Mouse (Mus musculus) cortical plate, adult 2 months (tissue): ENCODE results near the gene Ccng1.

Experiments used
- CTCF ChIP-seq: fragments of 200-500 bp; IDR thresholded peaks from 2 replicates; pipeline ENCODE4 v1.5.1; 2011; ENCODE audit warnings: mild to moderate bottlenecking, control low read depth, low read length; ENCODE audit not compliant: insufficient read depth; ENCODE audit errors: extremely low read depth
- POLR2A ChIP-seq: fragments of 200-500 bp; IDR thresholded peaks from 2 replicates; pipeline ENCODE4 v1.6.1; 2011; ENCODE audit warnings: mild to moderate bottlenecking, low read length, control low read depth; ENCODE audit not compliant: insufficient read depth; ENCODE audit errors: extremely low read depth

DNA sequence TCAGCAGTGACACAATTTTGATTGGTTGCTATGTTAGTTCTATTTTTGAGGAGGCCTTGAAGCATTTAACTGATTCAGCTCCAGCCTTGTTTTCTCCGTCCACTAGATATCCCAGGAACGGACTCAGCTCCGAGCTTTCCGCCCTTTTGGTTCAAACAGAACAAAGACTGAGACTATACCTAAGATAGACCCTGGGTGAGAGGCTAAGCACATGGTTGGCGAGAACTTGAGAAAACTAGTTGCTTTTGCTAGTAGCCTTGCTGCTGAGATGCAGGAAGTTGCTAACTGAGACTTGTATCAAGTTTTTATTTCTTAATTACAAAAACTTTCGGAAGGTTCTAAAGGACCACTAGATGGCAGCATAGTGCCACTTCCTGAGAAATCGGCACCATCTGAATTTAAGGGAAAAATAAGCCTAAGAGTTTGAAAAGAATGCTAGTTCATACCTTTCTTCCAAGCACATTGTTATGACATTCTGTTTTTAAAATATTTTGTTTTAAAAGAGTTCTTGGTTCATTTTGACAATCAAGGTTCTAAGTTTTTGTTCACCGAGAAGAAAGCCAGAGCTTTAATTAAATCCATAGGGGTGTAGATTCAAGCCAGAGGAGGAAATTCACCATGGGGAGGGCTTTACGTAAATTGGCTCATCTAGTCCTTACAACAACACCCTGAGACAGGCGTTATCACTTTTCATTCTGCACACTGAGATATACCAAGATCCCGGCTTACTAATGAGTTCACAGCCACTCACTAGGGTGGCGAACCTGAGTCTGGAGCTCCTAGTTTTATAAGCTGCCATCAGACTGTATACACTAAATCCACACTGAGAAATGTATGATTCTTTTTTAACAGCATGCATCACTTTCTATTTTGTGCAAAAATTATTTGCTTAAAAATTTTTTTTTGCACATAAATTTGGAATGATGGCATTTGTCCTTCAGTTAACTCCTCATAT, 20.5 kb upstream of the Ccng1 start:
- TF ChIP-seq CTCF (peak; percentile 33; the same call in 1 of the 2 replicates), POLR2A (no peak)
